Mouse (Mus musculus) kidney, postnatal 0 days (tissue): ENCODE measurements around the gene Kif26a. TPM values are rescaled to one million over a fixed set of nuclear protein-coding genes. Genes with fewer than 3 reads are reported as not detected.

Experiments used
- ATAC-seq: fragments of 200-750 bp; cut with Nextera tagmentation; replicated peaks from 2 replicates; pipeline ENCODE4 v1.8.0; 2017; ENCODE audit warnings: low read depth, moderate number of reproducible peaks, moderate TSS enrichment, moderate library complexity; ENCODE audit not compliant: low FRiP score
- DNase-seq: peaks from one replicate; pipeline ENCODE4 v3.0.0-alpha.2; 2016; ENCODE audit warnings: low spot score
- H3K27ac ChIP-seq: fragments of 300-500 bp; sonication (generic); 2 replicates; pipeline ENCODE4 v1.5.1; 2014; ENCODE audit warnings: mild to moderate bottlenecking
- H3K27me3 ChIP-seq: fragments of 300-500 bp; sonication (generic); 2 replicates; pipeline ENCODE4 v1.6.1; 2014; ENCODE audit warnings: low read length, mixed read lengths; ENCODE audit not compliant: insufficient read depth
- H3K36me3 ChIP-seq: fragments of 300-500 bp; sonication (generic); 2 replicates; pipeline ENCODE4 v1.6.1; 2014; ENCODE audit warnings: low read length, mixed read lengths; ENCODE audit not compliant: insufficient read depth
- H3K4me1 ChIP-seq: fragments of 300-500 bp; sonication (generic); replicated peaks from 2 replicates; pipeline ENCODE4 v1.6.1; 2014; ENCODE audit warnings: antibody characterized with exemption, low read length, mixed read lengths; ENCODE audit not compliant: insufficient read depth
- H3K4me2 ChIP-seq: fragments of 300-500 bp; sonication (generic); 2 replicates; pipeline ENCODE4 v1.6.1; 2014; ENCODE audit warnings: mild to moderate bottlenecking, low read length, moderate library complexity, mixed read lengths
- H3K4me3 ChIP-seq: fragments of 300-500 bp; sonication (generic); replicated peaks from 2 replicates; pipeline ENCODE4 v1.5.1; 2014; ENCODE audit warnings: low read depth, low read length
- H3K9ac ChIP-seq: fragments of 300-500 bp; sonication (generic); 2 replicates; pipeline ENCODE4 v1.6.1; 2014; ENCODE audit warnings: low read depth, low read length
- H3K9me3 ChIP-seq: fragments of 300-500 bp; sonication (generic); replicated peaks from 2 replicates; pipeline ENCODE4 v1.6.1; 2016; ENCODE audit warnings: low read length, inconsistent platforms, mixed read lengths
- CTCF ChIP-seq: IDR thresholded peaks from 2 replicates; pipeline ENCODE4 v1.5.1; 2016; ENCODE audit warnings: antibody characterized with exemption, low read depth, mild to moderate bottlenecking, moderate library complexity
- WGBS: fragments of 180-500 bp; shearing (Covaris S2); extraction: QIAGEN DNeasy Blood & Tissue Kit; methylation state at CpG from one replicate; pipeline ENCODE4 v1.1.7; 2014; 5-methylcytosine and 5-hydroxymethylcytosine counted together
- polyA plus RNA-seq: library from polyadenylated mRNA; unstranded; fragments of >200 nt; fragmentation: Nextera tagmentation; extraction: Ambion mirVana; gene quantifications from 2 replicates; pipeline ENCODE4 v1.2.1, GENCODE M21; 2015

The Kif26a gene
- polyA plus RNA-seq, 1 experiment from 2014 or later, result 2.2 TPM

DNA sequence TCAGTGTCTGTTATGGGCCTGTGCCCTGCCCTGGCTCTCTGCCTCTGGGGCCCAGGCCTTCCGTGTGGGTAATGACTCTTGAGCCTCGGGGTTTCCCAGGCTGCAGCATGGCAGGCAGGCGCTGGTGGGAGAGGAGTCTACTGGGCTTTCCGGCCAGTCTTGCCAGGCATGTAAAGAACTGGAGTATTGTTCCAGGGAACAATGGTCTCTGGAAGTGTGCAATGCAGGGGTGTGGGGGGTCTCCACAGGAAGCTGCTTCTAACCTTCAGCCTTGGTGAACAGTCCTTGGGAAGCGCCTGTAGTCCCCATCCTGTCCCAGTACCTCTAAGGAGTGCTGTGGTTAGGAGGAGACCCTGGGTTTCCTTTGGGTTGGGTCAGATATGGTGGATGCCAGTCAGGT is 1.4 kb downstream of the Kif26a start:
- Histone ChIP-seq H3K36me3 (no peaks in the 10 kb centered on the region), H3K4me1 (peaks cover 26% of the 10 kb centered on the region), H3K9ac (no peak overlapping the region), H3K4me2 (peak overlapping the region; percentile 71), H3K27me3 (peaks cover 27% of the 10 kb centered on the region), H3K4me3 (peak overlapping the region; percentile 40), H3K9me3 (no peaks in the 10 kb centered on the region), H3K27ac (peak overlapping the region; percentile 64; the same call in 1 of the 2 replicates)
- no peak for TF ChIP-seq CTCF
- DNase-seq, result peak; percentile 23
- WGBS, result 41% methylated on average over 5 of the region's 5 CpGs
- no peak for ATAC-seq

DNA sequence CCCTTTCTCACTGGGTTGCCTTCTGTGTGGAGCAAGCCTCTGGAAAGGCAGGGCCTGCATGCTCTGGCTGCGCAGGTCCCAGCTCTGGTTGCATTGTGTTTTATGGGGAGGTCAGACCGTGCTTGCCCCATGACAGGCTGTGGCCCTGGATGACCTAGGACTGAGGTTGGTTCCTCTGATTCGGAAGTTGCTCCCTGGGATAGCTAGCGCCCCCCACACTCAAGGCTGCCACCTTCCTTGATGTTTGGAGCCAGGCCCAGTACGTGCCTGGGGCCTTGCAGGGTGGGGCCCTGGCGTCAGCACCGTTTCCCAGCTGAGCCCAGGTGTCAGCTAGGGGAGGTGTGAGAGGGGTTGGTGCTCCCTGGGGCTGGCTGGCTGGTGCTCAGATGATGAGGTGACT is 4.0 kb downstream of the Kif26a start:
- Histone ChIP-seq H3K4me1 (peaks cover 16% of the 10 kb centered on the region), H3K27ac (no peak overlapping the region), H3K4me2 (no peak overlapping the region), H3K36me3 (no peaks in the 10 kb centered on the region), H3K4me3 (no peak overlapping the region), H3K27me3 (peaks cover under 1% of the 10 kb centered on the region), H3K9me3 (no peaks in the 10 kb centered on the region), H3K9ac (no peak overlapping the region)
- WGBS, result 40% methylated on average over 7 of the region's 7 CpGs
- no peak for DNase-seq
- no peak for ATAC-seq
- no peak for TF ChIP-seq CTCF

DNA sequence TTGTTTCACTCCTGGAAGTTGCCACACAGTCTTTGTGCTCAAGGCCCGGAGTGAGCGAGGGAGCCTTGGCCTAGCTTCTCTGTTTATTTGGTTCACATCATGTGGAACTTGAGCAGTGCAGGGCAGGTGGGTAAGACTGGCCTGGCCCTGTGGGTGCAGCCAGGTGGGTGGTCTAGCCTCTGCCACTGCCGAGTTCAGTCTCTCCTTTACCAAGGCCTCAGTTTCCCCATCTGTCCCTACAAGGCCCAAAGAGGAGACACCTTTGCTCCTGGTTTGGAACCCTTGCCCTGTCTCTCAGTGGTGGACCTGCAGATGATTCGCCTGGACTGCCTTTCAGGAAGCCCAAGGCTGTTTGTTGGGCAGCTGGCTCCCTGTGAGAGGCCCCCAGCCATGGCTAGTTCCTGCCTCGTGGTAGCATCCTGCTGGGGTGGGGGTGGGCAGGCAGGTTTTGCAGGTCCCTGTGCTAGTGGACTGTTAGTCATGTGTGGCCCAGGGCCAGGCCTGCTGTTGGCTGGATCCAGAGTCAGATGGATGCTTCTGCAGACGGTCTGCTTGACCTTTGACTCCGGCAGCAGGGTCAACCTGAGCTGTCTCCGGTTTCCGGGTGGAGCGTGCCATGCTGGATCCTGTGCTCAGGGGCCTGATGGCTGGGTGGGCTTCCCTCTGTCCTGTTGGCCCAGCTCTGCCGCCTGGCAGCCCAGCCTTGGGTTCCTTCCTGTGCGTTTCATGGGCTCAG is 5.4 kb downstream of the Kif26a start:
- peak overlapping the region; percentile 5; the same call in 1 of the 2 replicates for H3K4me2 ChIP-seq
- ATAC-seq, result no peak; the same call in 1 of the 2 replicates
- H3K4me1 ChIP-seq, result peaks cover 4% of the 10 kb centered on the region
- 41% methylated on average over 12 of the region's 12 CpGs for WGBS
- H3K36me3 ChIP-seq, result no peaks in the 10 kb centered on the region
- H3K9ac ChIP-seq, result no peak overlapping the region
- TF ChIP-seq CTCF, result no peak
- peak; percentile 56 for DNase-seq
- H3K27ac ChIP-seq, result peak overlapping the region; percentile 60
- H3K9me3 ChIP-seq, result no peaks in the 10 kb centered on the region
- no peak overlapping the region for H3K4me3 ChIP-seq
- no peaks in the 10 kb centered on the region; the same call in 1 of the 2 replicates for H3K27me3 ChIP-seq

DNA sequence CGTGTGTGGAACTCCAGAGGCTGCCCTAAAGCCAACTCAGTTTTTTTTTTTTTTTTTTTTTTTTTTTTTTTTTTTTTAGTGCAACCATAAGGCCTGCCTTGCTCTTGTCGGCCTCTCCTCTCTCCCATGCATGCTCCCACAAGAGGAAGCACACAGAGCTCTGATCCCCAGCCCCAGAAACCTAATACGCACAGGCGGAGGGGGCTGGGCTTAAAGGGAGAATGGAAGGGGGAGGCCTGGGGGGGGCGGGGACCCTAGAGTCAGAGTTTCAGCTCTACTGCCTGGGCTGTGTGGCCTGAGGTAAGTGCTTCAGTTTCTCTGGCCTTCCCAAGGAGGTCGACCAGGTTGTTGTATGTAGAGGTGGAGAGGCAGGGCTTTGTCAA is 6.0 kb downstream of the Kif26a start:
- no peaks in the 10 kb centered on the region for H3K4me1 ChIP-seq
- 35% methylated on average over 6 of the region's 6 CpGs for WGBS
- peak; percentile 50 for DNase-seq

DNA sequence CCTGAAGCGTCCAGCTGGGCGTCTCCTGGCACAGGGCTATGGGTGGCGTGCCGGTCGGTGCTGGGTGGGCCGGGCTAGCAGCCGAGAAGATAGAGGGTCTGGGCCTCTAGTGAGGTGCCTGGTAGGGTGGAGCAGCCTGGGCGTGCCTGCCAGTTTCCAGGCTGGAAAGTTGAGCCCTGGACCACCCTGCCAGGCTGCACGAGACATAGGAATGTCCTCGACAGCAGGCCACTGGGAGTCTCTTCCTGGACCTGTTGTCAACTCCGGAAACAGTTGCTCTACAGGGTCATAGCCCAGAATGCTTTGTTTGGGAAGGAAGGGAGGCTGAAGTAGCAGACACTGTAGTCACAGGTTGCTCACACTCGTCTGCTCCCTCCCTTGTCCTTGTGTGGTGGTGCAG is 7.6 kb downstream of the Kif26a start:
- 74% methylated on average over 12 of the region's 12 CpGs for WGBS
- ATAC-seq, result no peak
- H3K27me3 ChIP-seq, result no peaks in the 10 kb centered on the region
- DNase-seq, result peak; percentile 35
- H3K4me1 ChIP-seq, result no peaks in the 10 kb centered on the region
- no peak overlapping the region for H3K9ac ChIP-seq
- H3K4me3 ChIP-seq, result no peak overlapping the region
- H3K9me3 ChIP-seq, result no peaks in the 10 kb centered on the region
- H3K4me2 ChIP-seq, result no peak overlapping the region
- peak overlapping the region; percentile 79; the same call in 1 of the 2 replicates for H3K27ac ChIP-seq
- H3K36me3 ChIP-seq, result no peaks in the 10 kb centered on the region
- no peak for TF ChIP-seq CTCF

More for the DNA sequence above, 6.0 kb downstream of the Kif26a start:
- no peak overlapping the region for H3K4me3 ChIP-seq
- no peak overlapping the region for H3K27ac ChIP-seq
- ATAC-seq, result no peak
- H3K9me3 ChIP-seq, result no peaks in the 10 kb centered on the region
- no peak overlapping the region for H3K9ac ChIP-seq
- H3K36me3 ChIP-seq, result no peaks in the 10 kb centered on the region
- no peaks in the 10 kb centered on the region; the same call in 1 of the 2 replicates for H3K27me3 ChIP-seq
- H3K4me2 ChIP-seq, result no peak overlapping the region
- TF ChIP-seq CTCF, result no peak

DNA sequence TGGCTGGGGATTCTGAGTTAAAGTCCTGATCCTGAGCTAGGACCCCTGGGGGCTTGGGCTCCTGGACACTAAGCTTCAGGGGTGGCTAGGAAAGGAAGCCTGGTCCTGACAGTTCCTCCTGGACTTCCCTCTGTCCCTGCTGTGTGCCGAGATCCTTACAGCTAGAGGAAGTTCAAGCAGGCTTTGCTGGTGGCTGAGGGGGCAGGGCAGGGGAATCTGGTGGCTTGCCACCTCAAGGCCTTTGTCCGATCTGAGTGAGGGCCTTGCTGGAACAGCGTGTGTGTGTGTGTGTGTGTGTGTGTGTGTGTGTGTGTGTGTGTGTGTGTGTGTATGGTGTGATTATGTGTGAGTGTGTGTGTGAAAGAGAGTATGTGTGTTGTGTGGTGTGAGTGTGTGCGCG is 8.5 kb downstream of the Kif26a start:
- WGBS, result 69% methylated on average over 4 of the region's 5 CpGs
- TF ChIP-seq CTCF, result no peak
- Histone ChIP-seq H3K4me3 (no peak overlapping the region), H3K4me1 (no peaks in the 10 kb centered on the region), H3K9me3 (no peaks in the 10 kb centered on the region), H3K27me3 (no peaks in the 10 kb centered on the region), H3K36me3 (no peaks in the 10 kb centered on the region), H3K9ac (no peak overlapping the region), H3K27ac (peak overlapping the region; percentile 79), H3K4me2 (no peak overlapping the region)
- no peak for ATAC-seq
- peak; percentile 28 for DNase-seq
